13 mouse cellular contexts compared by ENCODE assay signal in genomic region chr7:56590904-56591303, GRCm38 (mm10).
DNase-seq lines count a peak whose midpoint lies in the region; ATAC-seq and TF ChIP-seq lines count a peak whose summit lies in the region.
"Had no signal": no experiment of that assay in that cellular context is flagged by ENCODE, and none has a peak within 500 bp of the region (broad histone marks: within the 10 kb centered on the region; RNA-seq: fewer than 3 reads in every experiment).

No protein-coding gene starts in this region.

- no peaks in the 10 kb centered on the region for H3K27me3 ChIP-seq in forebrain, postnatal 0 days (ENCODE audit: insufficient read depth, low read length)
- no peaks in the 10 kb centered on the region for H3K27me3 ChIP-seq in midbrain, embryonic 14.5 days (ENCODE audit: control insufficient read depth, insufficient read depth, low read length)
- H3K27me3 ChIP-seq: CH12.LX; kidney, embryonic 15.5 days; limb, embryonic 12.5 days had no signal

- H3K4me1 ChIP-seq in forebrain, postnatal 0 days (ENCODE audit: insufficient read depth): no peaks in the 10 kb centered on the region
- peaks cover 8% of the 10 kb centered on the region; the same call in 1 of the 2 replicates for H3K4me1 ChIP-seq in midbrain, embryonic 14.5 days (ENCODE audit: control insufficient read depth, insufficient read depth, low read length)
- H3K4me1 ChIP-seq: kidney, embryonic 15.5 days; limb, embryonic 12.5 days had no signal

- no peak overlapping the region for H3K4me3 ChIP-seq in forebrain, postnatal 0 days (ENCODE audit: low read depth, low read length)
- no peak overlapping the region for H3K4me3 ChIP-seq in midbrain, embryonic 14.5 days (replicated peaks; ENCODE audit: low read depth, low read length)
- H3K4me3 ChIP-seq: kidney, embryonic 15.5 days; limb, embryonic 12.5 days had no signal

- no peak for TF ChIP-seq CTCF in forebrain, postnatal 0 days (IDR thresholded peaks at IDR 0.05; ENCODE audit: low read depth)

- peak; percentile 66 for ATAC-seq in forebrain, postnatal 0 days
- peak; percentile 82 for ATAC-seq in midbrain, embryonic 14.5 days (ENCODE audit: low FRiP score, low TSS enrichment)

- H3K9ac ChIP-seq in forebrain, postnatal 0 days: no peak overlapping the region
- no peak overlapping the region for H3K9ac ChIP-seq in midbrain, embryonic 14.5 days (replicated peaks; ENCODE audit: low read length)
- H3K9ac ChIP-seq: kidney, embryonic 15.5 days; limb, embryonic 12.5 days had no signal

- WGBS in forebrain, postnatal 0 days: 21% methylated on average over 4 of the region's 4 CpGs
- WGBS in midbrain, embryonic 14.5 days: 17% methylated on average over 4 of the region's 4 CpGs

- no peak overlapping the region for H3K4me2 ChIP-seq in forebrain, postnatal 0 days (ENCODE audit: low read depth)
- H3K4me2 ChIP-seq in midbrain, embryonic 14.5 days (ENCODE audit: low read length): no peak overlapping the region
- H3K4me2 ChIP-seq: kidney, embryonic 15.5 days; limb, embryonic 12.5 days had no signal

- H3K9me3 ChIP-seq in forebrain, postnatal 0 days (ENCODE audit: low read length): no peaks in the 10 kb centered on the region
- H3K9me3 ChIP-seq in midbrain, embryonic 14.5 days (ENCODE audit: control insufficient read depth, low read length): no peaks in the 10 kb centered on the region
- H3K9me3 ChIP-seq: kidney, embryonic 15.5 days; limb, embryonic 12.5 days had no signal

- no peak overlapping the region; the same call in none of the 2 replicates for H3K27ac ChIP-seq in forebrain, postnatal 0 days (ENCODE audit: low read depth, low read length)
- H3K27ac ChIP-seq in midbrain, embryonic 14.5 days (replicated peaks; ENCODE audit: low read depth, low read length): peak overlapping the region; percentile 8; the same call in 1 of the 2 replicates
- H3K27ac ChIP-seq: kidney, embryonic 15.5 days; limb, embryonic 12.5 days had no signal

- no peaks in the 10 kb centered on the region for H3K36me3 ChIP-seq in forebrain, postnatal 0 days (ENCODE audit: insufficient read depth)
- H3K36me3 ChIP-seq in midbrain, embryonic 14.5 days (ENCODE audit: control insufficient read depth, insufficient read depth, low read length): no peaks in the 10 kb centered on the region
- H3K36me3 ChIP-seq: kidney, embryonic 15.5 days; limb, embryonic 12.5 days had no signal

- DNase-seq in brain, adult 2 months (ENCODE audit: low read depth, low spot score): peak; percentile 28
- peak; percentile 24 for DNase-seq in brain, embryonic 18.5 days (ENCODE audit: low read depth, low spot score)
- DNase-seq in forebrain, postnatal 0 days: peak; percentile 41
- DNase-seq in midbrain, embryonic 14.5 days: peak; percentile 71
- DNase-seq in spleen, postnatal 14 days (ENCODE audit: low spot score in 2 of 2): no peak
- no peak for DNase-seq in thymus, postnatal 4 days
- no peak for DNase-seq in layer of hippocampus, postnatal 14 days (ENCODE audit: low spot score in 2 of 2)
- DNase-seq: layer of hippocampus, adult 9-11 months; lung, adult 18-20 months; right cerebral cortex, postnatal 14 days had no signal

Comparison
In these comparisons a context has a peak if more than half of its experiments do, and no peak if none do; other contexts are left out.
1. DNase-seq: peak in brain, adult 2 months (single experiment), brain, embryonic 18.5 days (single experiment), forebrain, postnatal 0 days (single experiment) and midbrain, embryonic 14.5 days (single experiment); none in spleen, postnatal 14 days (0 of 2), thymus, postnatal 4 days (single experiment) and layer of hippocampus, postnatal 14 days (0 of 2).